Mouse (Mus musculus): ENCODE data around the gene Nes. TPM values are rescaled to one million over a fixed set of nuclear protein-coding genes. Genes with fewer than 3 reads are reported as not detected.

Nes gene
- not detected for polyA plus RNA-seq (2017; shearing (Covaris generic))

DNA sequence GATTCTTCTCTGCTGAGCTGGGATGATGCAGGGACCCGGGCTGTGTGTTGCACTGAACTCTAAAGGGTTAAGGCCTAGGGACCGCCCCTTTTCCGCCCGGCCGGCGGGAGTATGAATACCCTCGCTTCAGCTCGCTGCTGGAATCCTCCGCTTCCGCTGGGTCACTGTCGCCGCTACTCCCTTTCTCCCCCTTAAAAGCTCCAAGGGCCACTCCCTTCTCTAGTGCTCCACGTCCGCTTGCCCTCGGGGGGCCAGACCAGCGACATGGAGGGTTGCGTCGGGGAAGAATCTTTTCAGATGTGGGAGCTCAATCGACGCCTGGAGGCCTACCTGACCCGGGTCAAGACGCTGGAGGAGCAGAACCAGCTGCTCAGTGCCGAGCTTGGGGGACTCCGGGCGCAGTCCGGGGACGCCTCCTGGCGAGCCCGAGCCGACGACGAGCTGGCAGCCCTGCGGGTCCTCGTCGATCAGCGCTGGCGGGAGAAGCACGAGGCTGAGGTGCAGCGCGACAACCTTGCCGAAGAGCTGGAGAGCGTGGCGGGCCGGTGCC, at the start of gene Nes:
Gene Nes (plus strand): TSS at position 140 of the 550 bp plus-strand sequence.
- no peak for ATAC-seq

- no peak for ATAC-seq
These were observed 45.9 kb upstream of the Nes start for GRCm38 (mm10) chr3:87924996-87925395.

DNA sequence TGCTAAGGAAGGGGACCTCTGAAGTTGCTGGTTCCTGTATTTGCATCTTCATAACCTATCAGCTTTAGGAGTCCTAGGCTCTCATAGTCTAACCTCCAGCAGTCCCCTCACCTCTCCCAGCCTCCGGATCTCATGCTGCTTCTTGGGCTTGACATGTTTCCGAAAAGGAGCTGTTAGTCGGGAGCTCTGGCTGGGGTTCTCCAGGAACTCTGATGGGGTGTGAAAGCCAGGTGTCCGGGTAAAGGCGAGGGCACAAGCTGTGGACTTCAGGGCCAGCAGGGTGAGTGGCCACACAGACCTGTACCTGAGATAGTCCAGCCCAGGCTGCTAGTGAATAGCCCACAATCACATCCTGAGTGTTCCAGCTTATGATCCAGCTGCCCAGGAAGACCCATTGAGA, 43.4 kb upstream of the Nes start:
- no peak for ATAC-seq

DNA sequence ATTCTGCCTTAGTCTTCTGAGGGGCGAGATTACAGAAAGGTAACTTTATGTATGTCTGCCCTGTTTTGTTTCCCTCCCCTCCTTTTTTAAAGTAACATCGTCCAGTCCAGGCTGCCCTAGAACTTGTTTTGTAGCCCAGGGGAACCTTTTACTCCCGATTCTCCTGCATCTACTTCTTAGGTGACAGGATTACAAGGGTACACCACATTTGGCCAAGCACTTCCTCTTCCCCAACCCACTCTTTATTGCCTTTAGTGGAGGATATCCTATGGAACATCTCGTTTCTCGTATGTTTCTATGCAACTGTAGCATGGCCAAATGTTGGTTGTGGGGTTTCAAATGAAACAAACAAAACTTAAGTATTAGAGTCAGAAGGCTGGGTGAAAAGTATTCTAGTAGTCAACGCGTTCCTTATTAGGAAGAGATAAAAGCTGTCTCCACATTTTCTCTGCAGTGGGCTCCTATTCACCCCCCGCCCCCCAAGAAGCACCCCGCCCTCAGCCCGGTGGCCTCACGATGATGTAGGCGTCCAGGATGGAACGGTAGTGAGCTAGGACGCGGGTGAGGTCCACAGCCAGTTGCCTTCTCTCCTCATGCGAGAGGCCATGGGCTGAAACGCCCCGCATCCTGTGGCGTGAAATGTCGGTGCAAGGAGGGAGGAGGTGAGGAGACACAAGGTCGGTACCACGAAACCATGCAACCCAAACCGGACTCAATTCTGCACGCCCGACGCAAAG, 41.4 kb upstream of the Nes start:
- ATAC-seq: no peak

DNA sequence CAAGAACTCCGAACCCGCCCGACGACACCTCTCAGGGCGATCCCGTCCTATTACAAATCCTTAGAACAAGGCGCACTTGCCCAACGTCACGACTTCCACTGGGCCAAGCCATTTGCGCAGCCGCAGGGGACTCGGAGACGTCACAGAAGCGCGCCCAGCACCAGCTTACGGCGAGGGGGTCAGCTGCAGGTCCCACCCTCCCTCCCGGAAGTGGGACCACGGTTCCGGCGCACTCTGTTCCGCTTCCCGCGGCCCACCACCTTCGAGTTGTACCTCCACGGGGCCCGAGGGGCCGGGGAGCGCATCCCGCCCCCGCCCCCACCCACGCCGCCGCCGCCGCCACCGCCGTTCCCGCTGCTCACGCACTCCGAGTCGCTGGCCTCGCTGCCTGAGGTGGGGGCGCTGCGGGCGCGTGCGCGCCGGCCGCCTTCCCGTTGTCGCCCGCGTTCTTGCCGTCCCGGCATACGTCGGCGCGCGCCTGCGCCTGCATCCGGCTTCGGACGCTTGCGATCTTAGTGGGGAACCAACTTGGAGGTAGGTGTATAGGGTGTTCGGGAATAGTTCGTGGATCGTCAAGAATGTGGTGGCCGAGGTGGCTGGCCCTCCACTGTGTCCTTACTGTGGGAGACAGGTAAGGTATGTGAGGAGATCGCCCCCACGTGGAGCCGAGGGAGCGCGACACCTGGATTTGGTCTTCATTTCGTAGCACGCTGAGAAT, 40.6 kb upstream of the Nes start, which contains the start of the genes Isg20l2 and Rrnad1:
Gene Isg20l2 (plus strand): TSS at position 237 of the 718 bp plus-strand sequence.
Gene Rrnad1 (minus strand): TSS at position 640 of the 718 bp plus-strand sequence.
- ATAC-seq: peak; percentile 93

- ATAC-seq: no peak
These were observed 36.9 kb upstream of the Nes start for GRCm38 (mm10) chr3:87934026-87934425.

- ATAC-seq: no peak
These were observed 36.4 kb upstream of the Nes start for GRCm38 (mm10) chr3:87934501-87934900.

DNA sequence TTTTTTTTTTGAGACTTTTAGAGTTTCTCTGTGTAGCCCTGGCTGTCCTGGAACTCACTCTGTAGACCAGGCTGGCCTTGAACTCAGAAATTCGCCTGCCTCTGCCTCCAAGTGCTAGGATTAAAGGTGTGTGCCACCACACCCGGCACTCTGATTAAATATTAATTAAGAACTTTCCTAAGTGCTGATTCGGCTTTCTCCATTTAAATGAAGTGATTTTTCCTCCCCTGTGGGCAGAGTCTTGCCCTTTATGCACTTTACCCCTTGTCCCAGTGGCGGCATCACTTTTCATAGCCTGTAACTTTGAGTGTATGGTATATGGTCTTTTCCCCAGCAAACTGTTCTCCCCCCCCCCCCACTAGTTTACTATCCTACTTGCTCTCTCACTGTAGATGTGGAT, 35.7 kb upstream of the Nes start:
- no peak for ATAC-seq

GRCm38 (mm10) chr3:87935776-87936175, 35.1 kb upstream of the Nes start:
- ATAC-seq: no peak

GRCm38 (mm10) chr3:87940611-87941010, 30.3 kb upstream of the Nes start:
- ATAC-seq: no peak

DNA sequence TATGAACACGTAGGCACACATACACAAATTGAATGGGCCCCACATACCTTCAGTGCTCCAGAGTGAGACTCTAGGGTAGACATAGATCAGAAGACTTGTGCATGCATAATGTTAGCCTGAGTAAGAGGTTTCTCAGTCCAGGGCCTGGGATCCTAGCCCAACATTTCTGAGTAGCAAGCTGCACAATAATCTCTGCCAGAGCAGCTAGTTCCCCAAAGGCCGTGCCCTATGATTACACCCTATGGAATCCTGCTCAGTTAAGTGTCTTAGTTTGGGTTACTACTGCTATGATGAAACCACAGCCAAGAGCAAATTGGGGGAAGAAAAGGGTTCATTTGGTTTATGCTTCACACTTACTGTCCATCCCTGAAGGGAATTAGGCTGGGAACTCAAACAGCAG, 28.4 kb upstream of the Nes start:
- no peak for ATAC-seq

- ATAC-seq: no peak
These were observed 27.3 kb upstream of the Nes start for GRCm38 (mm10) chr3:87943586-87943985.

DNA sequence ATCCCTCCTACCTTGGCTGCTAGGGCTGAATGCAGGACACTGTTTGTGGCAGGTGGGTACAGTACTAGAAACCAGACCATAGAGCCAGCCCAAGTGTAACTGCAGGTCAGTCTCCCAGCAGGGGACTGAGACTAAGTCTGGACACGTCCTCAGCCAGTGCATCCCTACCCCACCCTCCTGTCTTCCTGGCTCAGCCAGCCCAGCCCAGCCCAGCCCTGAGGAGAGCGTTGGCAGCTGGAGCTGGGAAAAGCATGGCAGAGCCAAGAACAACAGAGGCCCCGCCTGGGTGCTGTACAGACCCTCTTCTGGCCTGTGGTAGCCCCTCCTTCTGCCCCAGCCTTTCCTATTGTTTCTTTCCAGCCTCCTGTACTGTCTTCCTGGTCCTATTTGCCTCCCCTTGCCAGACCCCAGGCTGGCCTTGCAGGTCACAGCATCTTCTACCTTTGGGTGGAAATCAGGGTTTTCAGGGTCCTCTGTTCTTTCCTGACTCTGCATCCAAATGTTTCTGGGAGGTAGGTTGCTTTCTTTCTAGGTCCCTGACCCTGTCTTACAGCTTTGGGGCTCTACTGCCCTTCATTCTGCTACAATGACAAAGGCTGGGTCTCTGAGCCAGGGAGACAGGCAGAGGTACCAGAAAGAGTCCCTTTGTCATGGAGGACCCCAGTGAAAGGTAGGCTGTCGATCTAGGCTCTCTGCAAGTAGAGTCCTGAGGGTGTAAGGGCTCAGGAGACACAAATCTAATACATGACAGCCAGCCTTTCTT, 25.9 kb upstream of the Nes start:
- ATAC-seq: no peak

DNA sequence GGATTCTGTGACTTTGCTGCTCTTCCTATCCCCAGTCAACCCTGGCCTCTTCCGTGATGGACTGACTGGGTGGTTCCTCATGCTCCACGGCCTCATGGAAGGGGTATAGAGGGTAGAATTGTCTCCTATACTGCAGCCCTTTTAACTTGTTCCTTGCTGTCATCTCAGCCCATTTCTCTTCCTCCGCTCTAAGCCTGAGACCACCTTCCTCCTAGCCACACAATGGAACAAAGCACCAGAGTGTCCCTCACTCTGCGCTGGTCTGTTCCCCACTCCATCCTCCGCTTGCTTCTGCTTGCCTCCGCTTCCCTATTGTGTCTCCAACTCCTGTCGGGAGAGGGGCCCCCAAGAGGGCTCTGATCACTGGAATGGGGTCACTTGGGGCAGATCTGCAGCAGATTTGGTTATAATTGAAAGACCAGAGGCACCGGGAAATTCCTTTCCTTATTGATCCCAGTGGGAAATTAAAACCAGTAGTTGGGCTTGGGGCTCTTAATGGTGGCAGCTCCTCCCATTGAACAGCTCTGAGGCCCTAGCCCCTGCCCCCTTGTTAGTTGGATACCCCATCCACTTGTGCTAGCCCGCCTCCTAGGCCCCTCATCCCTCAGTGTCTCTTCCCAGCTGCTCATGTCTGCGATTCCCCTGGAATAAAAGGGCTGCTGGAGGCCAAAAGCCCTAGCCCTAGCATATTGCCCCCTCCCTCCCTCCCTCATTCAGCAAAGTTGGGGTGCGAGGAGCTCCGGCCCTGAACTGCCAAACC, 24.9 kb upstream of the Nes start:
- no peak for ATAC-seq

DNA sequence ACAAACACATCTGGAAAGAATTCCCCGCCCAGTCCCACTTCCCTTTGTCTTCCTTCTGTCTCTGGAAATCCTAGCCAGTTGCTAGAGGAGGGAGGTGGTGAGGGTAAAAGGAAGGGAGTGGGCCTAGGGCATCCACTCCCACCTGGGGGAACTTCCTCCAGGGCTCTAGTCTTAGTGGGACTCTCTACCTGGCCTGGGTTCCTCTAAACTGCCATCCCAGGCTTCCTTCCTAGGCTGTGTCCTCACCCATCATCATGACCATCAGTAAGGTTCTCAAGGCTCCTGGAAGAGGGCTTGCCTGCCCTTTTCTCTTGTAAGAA, 24.4 kb upstream of the Nes start:
- no peak for ATAC-seq

DNA sequence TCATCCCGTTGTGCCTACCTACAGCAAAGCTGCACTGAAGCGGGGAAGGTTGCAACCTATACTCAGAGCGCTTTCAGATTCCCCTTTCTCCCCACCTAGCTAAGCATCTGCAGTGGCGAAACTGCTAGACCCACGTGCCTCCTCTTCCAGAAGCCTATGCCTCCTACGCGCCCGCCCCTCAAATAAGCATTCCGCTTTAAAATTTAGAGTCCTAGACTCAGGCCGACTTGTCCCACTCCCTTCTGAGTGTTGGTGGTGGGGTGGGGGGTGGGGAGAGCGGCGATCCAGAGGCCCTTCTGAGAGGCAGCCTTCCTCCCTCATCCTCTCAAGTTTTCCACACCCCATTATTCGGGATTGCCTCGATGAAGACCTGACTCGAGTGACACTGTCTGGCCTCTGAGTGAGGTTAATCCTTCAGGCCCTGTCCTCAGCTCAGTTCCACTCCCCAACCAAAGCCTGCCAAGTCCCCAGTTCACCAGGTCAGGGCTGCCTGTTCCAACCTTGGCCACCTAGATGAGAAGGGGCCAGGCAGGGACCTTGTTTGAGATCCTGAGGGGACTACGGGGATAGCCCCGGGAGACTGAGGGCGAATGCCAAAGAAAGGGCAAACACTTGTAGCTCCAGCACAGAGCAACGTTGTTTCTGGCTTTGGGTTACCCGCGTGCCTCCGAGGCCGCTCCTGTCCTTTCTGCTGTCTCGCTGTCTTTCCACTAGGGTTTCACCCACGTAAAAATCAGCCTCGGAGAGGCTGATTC, 23.6 kb upstream of the Nes start:
- ATAC-seq: no peak

GRCm38 (mm10) chr3:87947811-87948199, 23.1 kb upstream of the Nes start:
- ATAC-seq: no peak

- ATAC-seq: no peak
These were observed 22.3 kb upstream of the Nes start, which contains the start of gene Crabp2 for GRCm38 (mm10) chr3:87948378-87949265. TSS of gene Crabp2 (plus strand) at chr3:87948666.

DNA sequence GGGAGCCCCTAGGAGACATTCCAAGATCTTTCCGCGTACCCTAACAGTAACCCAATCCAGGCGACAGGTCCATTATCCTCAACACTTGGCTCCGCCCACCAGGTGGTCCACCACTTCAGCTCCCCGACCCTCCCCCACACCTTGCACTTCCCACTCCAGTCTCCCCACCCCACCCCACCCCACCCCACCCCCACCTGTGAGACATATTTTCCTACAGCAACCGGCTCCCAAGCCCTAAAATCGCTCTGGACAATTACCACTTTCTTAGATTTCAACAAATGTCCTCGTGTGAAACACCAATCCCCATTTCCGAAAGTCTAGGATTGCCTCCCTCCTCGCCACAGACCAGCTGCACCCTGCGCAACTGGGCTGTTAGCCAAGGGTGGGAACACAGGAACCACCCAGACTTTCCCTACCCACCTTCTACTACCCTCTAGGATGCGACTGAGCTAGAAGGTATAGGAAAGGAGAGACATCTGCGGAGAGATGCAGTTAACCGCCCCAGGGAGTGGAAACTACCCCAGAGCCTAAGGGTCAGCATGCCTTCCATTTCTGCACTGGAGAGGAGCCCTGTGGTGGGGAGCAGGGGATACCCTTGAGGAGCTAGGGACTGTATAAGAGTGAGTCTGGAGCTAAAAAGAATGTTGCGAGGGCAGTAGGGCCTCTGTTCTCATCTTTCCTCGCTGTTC, 21.5 kb upstream of the Nes start:
- no peak for ATAC-seq

- no peak for ATAC-seq
These were observed 20.8 kb upstream of the Nes start for GRCm38 (mm10) chr3:87949955-87950515.
